Mouse (Mus musculus) heart, postnatal 0 days (tissue): ENCODE measurements around the gene App.

Experiments used
- CTCF ChIP-seq: IDR thresholded peaks from 2 replicates; pipeline ENCODE4 v1.5.1; 2016; ENCODE audit warnings: antibody characterized with exemption, control low read depth, low read depth
- EP300 ChIP-seq: IDR thresholded peaks from 2 replicates; pipeline ENCODE4 v1.6.1; 2016; ENCODE audit warnings: antibody characterized with exemption, low read depth

- TF ChIP-seq CTCF (no peak), EP300 (no peak)
Observed at GRCm38 (mm10) chr16:85067254-85067893, 106.2 kb downstream of the App start.
